Mouse (Mus musculus) stomach, embryonic 16.5 days (tissue): Measurements from ENCODE around the gene Gm49403. TPM values are rescaled to one million over a fixed set of nuclear protein-coding genes. Genes with fewer than 3 reads are reported as not detected.
A peak's percentile ranks its signal among the peaks of the same experiment; 100 is the strongest.
"Not testable (repeated sequence)": the region's sequence is repeated elsewhere in the genome, so short reads cannot be mapped to it uniquely, and the experiment has no call there.

ENCODE experiments used
- ATAC-seq: fragments of 200-750 bp; cut with Nextera tagmentation; 2 replicates; pipeline ENCODE4 v1.8.0; 2017; ENCODE audit warnings: moderate number of reproducible peaks, moderate TSS enrichment; ENCODE audit not compliant: insufficient read depth, low FRiP score
- H3K27ac ChIP-seq: fragments of 300-500 bp; sonication (generic); 2 replicates; pipeline ENCODE4 v1.5.1; 2014; ENCODE audit warnings: low read length
- H3K27me3 ChIP-seq: fragments of 300-500 bp; sonication (generic); 2 replicates; pipeline ENCODE4 v1.6.1; 2014; ENCODE audit warnings: low read length, control low read depth, mixed read lengths; ENCODE audit not compliant: control insufficient read depth, insufficient read depth
- H3K36me3 ChIP-seq: fragments of 300-500 bp; sonication (generic); 2 replicates; pipeline ENCODE4 v1.6.1; 2014; ENCODE audit warnings: low read length; ENCODE audit not compliant: control insufficient read depth, insufficient read depth
- H3K4me1 ChIP-seq: fragments of 300-500 bp; sonication (generic); 2 replicates; pipeline ENCODE4 v1.6.1; 2014; ENCODE audit warnings: low read length, control low read depth, mixed read lengths; ENCODE audit not compliant: control insufficient read depth, insufficient read depth
- H3K4me2 ChIP-seq: fragments of 300-500 bp; sonication (generic); 2 replicates; pipeline ENCODE4 v1.6.1; 2014; ENCODE audit warnings: low read depth, low read length, mixed read lengths
- H3K4me3 ChIP-seq: fragments of 300-500 bp; sonication (generic); replicated peaks from 2 replicates; pipeline ENCODE4 v1.5.1; 2014; ENCODE audit warnings: mild to moderate bottlenecking, low read length
- H3K9ac ChIP-seq: fragments of 300-500 bp; sonication (generic); 2 replicates; pipeline ENCODE4 v1.6.1; 2014; ENCODE audit warnings: low read length
- H3K9me3 ChIP-seq: fragments of 300-500 bp; sonication (generic); replicated peaks from 2 replicates; pipeline ENCODE4 v1.6.1; 2016; ENCODE audit warnings: low read length, control low read depth; ENCODE audit not compliant: control insufficient read depth
- WGBS: fragments of 180-500 bp; shearing (Covaris S2); extraction: QIAGEN DNeasy Blood & Tissue Kit; methylation state at CpG from one replicate; pipeline ENCODE4 v1.1.7; 2014; 5-methylcytosine and 5-hydroxymethylcytosine counted together
- polyA plus RNA-seq: library from polyadenylated mRNA; unstranded; fragments of >200 nt; fragmentation: Nextera tagmentation; extraction: Ambion mirVana; gene quantifications from 2 replicates; pipeline ENCODE4 v1.2.1, GENCODE M21; 2015

Gene Gm49403
- polyA plus RNA-seq, 1 experiment from 2014 or later, result not detected

- H3K4me3 ChIP-seq, result not testable (repeated sequence)
Measured at GRCm38 (mm10) chr19:8870381-8870780, 13.3 kb upstream of the Gm49403 start.

GRCm38 (mm10) chr19:8870838-8871237, 12.9 kb upstream of the Gm49403 start:
- Histone ChIP-seq H3K4me3 (peak overlapping the region; percentile 93), H3K27me3 (no peaks in the 10 kb centered on the region), H3K4me1 (peaks cover 8% of the 10 kb centered on the region), H3K9ac (peak overlapping the region; percentile 96), H3K36me3 (0 out of 2 replicates have a peak, but pooled peaks cover 4% of the 10 kb centered on the region), H3K27ac (peak overlapping the region; percentile 83), H3K9me3 (no peaks in the 10 kb centered on the region), H3K4me2 (peak overlapping the region; percentile 63)
- no peak for ATAC-seq
- 45% methylated on average over 9 of the region's 9 CpGs for WGBS

More at GRCm38 (mm10) chr19:8870381-8870780, 13.3 kb upstream of the Gm49403 start:
- not testable (repeated sequence) for ATAC-seq, H3K27me3 ChIP-seq, H3K9ac ChIP-seq, H3K9me3 ChIP-seq, H3K36me3 ChIP-seq, H3K4me1 ChIP-seq
- Histone ChIP-seq H3K27ac (peak overlapping the region; percentile 83; the same call in 1 of the 2 replicates), H3K4me2 (peak overlapping the region; percentile 63)
- 75% methylated on average over 3 of the region's 3 CpGs for WGBS

- Histone ChIP-seq H3K4me3 (peak within 1 kb of the TSS; percentile 93), H3K27me3 (no peaks in the 10 kb centered on the region), H3K27ac (peak within 1 kb of the TSS; percentile 90), H3K9ac (peak within 1 kb of the TSS; percentile 96), H3K36me3 (peaks cover 7% of the 10 kb centered on the region; the same call in 1 of the 2 replicates), H3K4me2 (peak within 1 kb of the TSS; percentile 78), H3K9me3 (no peaks in the 10 kb centered on the region), H3K4me1 (peaks cover 8% of the 10 kb centered on the region)
- peak; percentile 96 for ATAC-seq
- WGBS, result under 1% methylated on average over 59 of the region's 59 CpGs
Measured at GRCm38 (mm10) chr19:8871267-8872186, 12.2 kb upstream of the Gm49403 start, which contains the start of gene Ubxn1. TSS of gene Ubxn1 (plus strand) at chr19:8871496.

GRCm38 (mm10) chr19:8872266-8872840, 11.4 kb upstream of the Gm49403 start:
- Histone ChIP-seq H3K36me3 (peaks cover 7% of the 10 kb centered on the region; the same call in 1 of the 2 replicates), H3K9ac (peak overlapping the region; percentile 96), H3K27me3 (no peaks in the 10 kb centered on the region), H3K4me1 (peaks cover 8% of the 10 kb centered on the region), H3K4me3 (peak overlapping the region; percentile 93), H3K9me3 (no peaks in the 10 kb centered on the region), H3K4me2 (peak overlapping the region; percentile 78), H3K27ac (peak overlapping the region; percentile 90)
- WGBS, result 63% methylated on average over 10 of the region's 10 CpGs
- no peak for ATAC-seq

GRCm38 (mm10) chr19:8875031-8875430, 8.7 kb upstream of the Gm49403 start:
- H3K4me2 ChIP-seq, result no peak overlapping the region
- H3K36me3 ChIP-seq, result peaks cover 7% of the 10 kb centered on the region; the same call in 1 of the 2 replicates
- no peak for ATAC-seq
- 89% methylated on average over 7 of the region's 7 CpGs for WGBS
- H3K4me3 ChIP-seq, result no peak overlapping the region
- peak overlapping the region; percentile 42 for H3K27ac ChIP-seq
- H3K9me3 ChIP-seq, result no peaks in the 10 kb centered on the region
- no peaks in the 10 kb centered on the region for H3K27me3 ChIP-seq
- H3K4me1 ChIP-seq, result peaks cover 16% of the 10 kb centered on the region
- H3K9ac ChIP-seq, result no peak overlapping the region

- under 1% methylated on average over 42 of the region's 42 CpGs for WGBS
- Histone ChIP-seq H3K4me3 (peak within 1 kb of the TSS; percentile 87), H3K27me3 (no peaks in the 10 kb centered on the region), H3K9me3 (no peaks in the 10 kb centered on the region), H3K27ac (peak within 1 kb of the TSS; percentile 86), H3K36me3 (peaks cover 6% of the 10 kb centered on the region; the same call in 1 of the 2 replicates), H3K4me1 (peaks cover 8% of the 10 kb centered on the region; the same call in 1 of the 2 replicates), H3K4me2 (peak within 1 kb of the TSS; percentile 79), H3K9ac (peak within 1 kb of the TSS; percentile 91)
- peak; percentile 95 for ATAC-seq
Measured at GRCm38 (mm10) chr19:8880311-8881033, 3.3 kb upstream of the Gm49403 start, which contains the start of gene Uqcc3. TSS of gene Uqcc3 (minus strand) at chr19:8880923.

GRCm38 (mm10) chr19:8881034-8881392, 2.7 kb upstream of the Gm49403 start:
- Histone ChIP-seq H3K36me3 (peaks cover under 1% of the 10 kb centered on the region; the same call in 1 of the 2 replicates), H3K4me1 (peaks cover 8% of the 10 kb centered on the region; the same call in 1 of the 2 replicates), H3K4me2 (peak overlapping the region; percentile 79), H3K27ac (no peak overlapping the region), H3K27me3 (no peaks in the 10 kb centered on the region), H3K4me3 (peak overlapping the region; percentile 87), H3K9ac (peak overlapping the region; percentile 91), H3K9me3 (no peaks in the 10 kb centered on the region)
- 12% methylated on average over 3 of the region's 3 CpGs for WGBS
- no peak for ATAC-seq

GRCm38 (mm10) chr19:8886916-8887584, 3.3 kb downstream of the Gm49403 start:
- 46% methylated on average over 1 of the region's 1 CpGs for WGBS
- H3K4me3 ChIP-seq, result no peak overlapping the region

More at GRCm38 (mm10) chr19:8886916-8887584, 3.3 kb downstream of the Gm49403 start:
- H3K27ac ChIP-seq, result peak overlapping the region; percentile 86
- ATAC-seq, result no peak
- H3K36me3 ChIP-seq, result no peaks in the 10 kb centered on the region
- H3K4me1 ChIP-seq, result peaks cover 13% of the 10 kb centered on the region
- peak overlapping the region; percentile 83; the same call in 1 of the 2 replicates for H3K4me2 ChIP-seq
- H3K9ac ChIP-seq, result no peak overlapping the region
- H3K9me3 ChIP-seq, result no peaks in the 10 kb centered on the region
- no peaks in the 10 kb centered on the region for H3K27me3 ChIP-seq
